Mouse (Mus musculus): ENCODE results near the gene Zp2. TPM values are rescaled to one million over a fixed set of nuclear protein-coding genes. Genes with fewer than 3 reads are reported as not detected.

Zp2 gene
- polyA plus RNA-seq, 1 experiment = not detected

DNA sequence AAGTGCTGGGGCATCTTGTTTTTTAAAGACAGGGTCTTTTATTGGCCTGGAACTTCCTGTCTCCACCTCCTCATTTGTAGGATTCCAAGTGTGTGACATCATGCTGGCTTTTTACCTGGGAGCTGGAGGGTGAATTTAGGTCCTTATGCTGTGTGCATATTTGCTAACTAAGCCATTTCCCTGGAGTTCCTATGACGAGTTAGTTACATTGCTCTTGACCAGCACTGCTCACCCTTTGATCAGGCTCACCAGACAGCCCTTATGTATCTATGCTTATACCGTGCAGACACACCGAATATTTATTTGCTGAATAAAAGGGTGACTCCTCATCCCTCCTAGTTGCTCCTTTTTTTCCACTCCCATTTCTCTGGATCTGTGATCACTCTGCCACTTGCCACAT lies 64.9 kb downstream of the Zp2 start:
- no peaks in the 10 kb centered on the region for H3K4me1 ChIP-seq (ENCODE audit: control insufficient read depth, insufficient read depth, low read length)
- H3K27ac ChIP-seq (ENCODE audit: insufficient read depth, low read length) = no peak overlapping the region
- TF ChIP-seq POLR2A (IDR thresholded peaks at IDR 0.05; ENCODE audit: low read depth, low read length) (no peak), CTCF (IDR thresholded peaks at IDR 0.05; ENCODE audit: borderline replicate concordance, insufficient read depth, low read length) (no peak)
- no peak overlapping the region for H3K4me3 ChIP-seq (ENCODE audit: insufficient read depth, low read length)

Other genes starting within 250 kb of the Zp2 start
- 7.1 and 7.9 TPM in 2 replicates for gene Lyrm1, start 249.4 kb downstream of the Zp2 start, polyA plus RNA-seq (2011; ENCODE audit: insufficient read length, low read depth, missing spikeins)
- 31.2 and 31.8 TPM in 2 replicates for gene Dcun1d3, start 249.0 kb downstream of the Zp2 start, polyA plus RNA-seq (2011; ENCODE audit: insufficient read length, low read depth, missing spikeins)
- gene Dnah3, start 50.0 kb downstream of the Zp2 start, polyA plus RNA-seq (2011; ENCODE audit: insufficient read length, low read depth, missing spikeins) = not detected in 2 replicates
- 19.9 and 24.3 TPM in 2 replicates for gene Tmem159, start 42.9 kb downstream of the Zp2 start, polyA plus RNA-seq (2011; ENCODE audit: insufficient read length, low read depth, missing spikeins)
- not detected in 2 replicates for gene Anks4b, start 28.6 kb upstream of the Zp2 start, polyA plus RNA-seq (2011; ENCODE audit: insufficient read length, low read depth, missing spikeins)
- gene Crym, start 56.8 kb upstream of the Zp2 start, polyA plus RNA-seq (2011; ENCODE audit: insufficient read length, low read depth, missing spikeins) = 0.63 TPM in 1 of 2 replicates, not detected in the other
- not detected in 2 replicates for gene Abca14, start 58.7 kb upstream of the Zp2 start, polyA plus RNA-seq (2011; ENCODE audit: insufficient read length, low read depth, missing spikeins)
- gene Abca15, start 183.4 kb upstream of the Zp2 start, polyA plus RNA-seq (2011; ENCODE audit: insufficient read length, low read depth, missing spikeins) = not detected in 2 replicates